Mouse (Mus musculus) CH12.LX (cell line): ENCODE data around the gene Depdc1b. TPM values are rescaled to one million over a fixed set of nuclear protein-coding genes. Genes with fewer than 3 reads are reported as not detected.
A peak's percentile ranks its signal among the peaks of the same experiment; 100 is the strongest.

Experiments
- DNase-seq: peaks from one replicate; pipeline ENCODE4 v3.0.0-alpha.2; 2013; ENCODE audit errors: extremely low read depth
- H3K27ac ChIP-seq: 2 replicates; pipeline ENCODE4 v1.5.1; 2012; ENCODE audit warnings: low read depth, mild to moderate bottlenecking, control low read depth, moderate library complexity; ENCODE audit not compliant: insufficient read depth
- H3K27me3 ChIP-seq: replicated peaks from 2 replicates; pipeline ENCODE3; 2012; ENCODE audit warnings: inconsistent platforms
- H3K36me3 ChIP-seq, 2 experiments: replicated peaks in 1 of 2; 2 replicates each; pipeline versions ENCODE3 to v1.6.1; 2012; ENCODE audit warnings: inconsistent platforms in 1 of 2, low read length in 1 of 2, mild to moderate bottlenecking in 1 of 2, mixed read lengths in 1 of 2, moderate library complexity in 1 of 2; ENCODE audit not compliant: control insufficient read depth in 1 of 2, insufficient read depth in 1 of 2
- H3K4me1 ChIP-seq, 2 experiments: 2 replicates each; pipeline ENCODE4 v1.6.1; 2012; ENCODE audit warnings: inconsistent platforms in 1 of 2, moderate library complexity in 1 of 2; ENCODE audit not compliant: insufficient read depth in 2 of 2, control insufficient read depth in 1 of 2
- H3K4me2 ChIP-seq: 2 replicates; pipeline ENCODE4 v1.6.1; 2012; ENCODE audit warnings: low read depth, mild to moderate bottlenecking, control low read depth; ENCODE audit not compliant: poor library complexity, insufficient read depth, severe bottlenecking
- H3K4me3 ChIP-seq, 3 experiments: fragments of 150-350 bp in 1 of 3; sonication (generic) in 1 of 3; replicated peaks in 1 of 3; 2 replicates each; pipeline versions ENCODE3 to v1.5.1; 2011 to 2012; ENCODE audit warnings: low read depth in 2 of 3, low read length in 2 of 3, mild to moderate bottlenecking in 2 of 3, moderate library complexity in 2 of 3, control low read depth in 1 of 3, improper control_type of control experiment in 1 of 3, inconsistent platforms in 1 of 3, mixed read lengths in 1 of 3; ENCODE audit not compliant: poor library complexity in 1 of 3
- H3K79me2 ChIP-seq: replicated peaks from 2 replicates; pipeline ENCODE4 v1.6.1; 2012; ENCODE audit warnings: mild to moderate bottlenecking, moderate library complexity; ENCODE audit not compliant: control insufficient read depth, poor library complexity, insufficient read depth, severe bottlenecking; ENCODE audit errors: extremely low read depth
- H3K9ac ChIP-seq: 2 replicates; pipeline ENCODE4 v1.6.1; 2012; ENCODE audit warnings: low read depth, mild to moderate bottlenecking, control low read depth, moderate library complexity; ENCODE audit not compliant: insufficient read depth
- H3K9me3 ChIP-seq: replicated peaks from 2 replicates; pipeline ENCODE3; 2012; ENCODE audit warnings: low read length, inconsistent platforms, mixed read lengths
- BHLHE40 ChIP-seq: IDR thresholded peaks from 2 replicates; pipeline ENCODE4 v1.6.1; 2011; ENCODE audit warnings: mild to moderate bottlenecking, low read depth, low read length, improper control_type of control experiment
- CHD1 ChIP-seq: IDR thresholded peaks from 2 replicates; pipeline ENCODE4 v1.6.1; 2012; ENCODE audit warnings: low read depth, low read length, improper control_type of control experiment, inconsistent platforms
- CHD2 ChIP-seq: IDR thresholded peaks from 2 replicates; pipeline ENCODE4 v1.6.1; 2011; ENCODE audit warnings: low read length, improper control_type of control experiment
- CTCF ChIP-seq, 2 experiments: IDR thresholded peaks in 1 of 2; conservative IDR thresholded peaks in 1 of 2; 2 replicates each; pipeline ENCODE4 v1.5.1; 2011 to 2012; ENCODE audit warnings: low read depth in 2 of 2, low read length in 2 of 2, improper control_type of control experiment in 1 of 2, inconsistent platforms in 1 of 2, mild to moderate bottlenecking in 1 of 2, moderate library complexity in 1 of 2
- EP300 ChIP-seq: IDR thresholded peaks from 2 replicates; pipeline ENCODE4 v1.6.1; 2011; ENCODE audit warnings: low read length, improper control_type of control experiment
- ETS1 ChIP-seq: conservative IDR thresholded peaks from 2 replicates; pipeline ENCODE4 v1.6.1; 2012; ENCODE audit warnings: low read depth, mild to moderate bottlenecking, inconsistent platforms, low read length, improper control_type of control experiment, moderate library complexity
- HCFC1 ChIP-seq: IDR thresholded peaks from 2 replicates; pipeline ENCODE4 v1.6.1; 2012; ENCODE audit warnings: low read depth, mild to moderate bottlenecking, inconsistent platforms, low read length, improper control_type of control experiment
- IRF4 ChIP-seq: IDR thresholded peaks from 2 replicates; pipeline ENCODE4 v1.6.1; 2014; ENCODE audit warnings: low read depth, mild to moderate bottlenecking, inconsistent platforms, low read length, improper control_type of control experiment
- JUN ChIP-seq: IDR thresholded peaks from 2 replicates; pipeline ENCODE4 v1.6.1; 2011; ENCODE audit warnings: low read depth, mild to moderate bottlenecking, low read length, improper control_type of control experiment, moderate library complexity; ENCODE audit not compliant: insufficient read depth
- JUND ChIP-seq: conservative IDR thresholded peaks from 2 replicates; pipeline ENCODE4 v1.6.1; 2011; ENCODE audit warnings: low read depth, low read length, improper control_type of control experiment
- KAT2A ChIP-seq: IDR thresholded peaks from 2 replicates; pipeline ENCODE4 v1.6.1; 2012; ENCODE audit warnings: low read length, improper control_type of control experiment, inconsistent platforms; ENCODE audit not compliant: insufficient replicate concordance
- MAFK ChIP-seq: IDR thresholded peaks from 2 replicates; pipeline ENCODE4 v1.6.1; 2011; ENCODE audit warnings: low read length, improper control_type of control experiment; ENCODE audit not compliant: insufficient replicate concordance
- MAX ChIP-seq: IDR thresholded peaks from 2 replicates; pipeline ENCODE4 v1.6.1; 2011; ENCODE audit warnings: low read length, improper control_type of control experiment
- MAZ ChIP-seq: IDR thresholded peaks from 2 replicates; pipeline ENCODE4 v1.6.1; 2012; ENCODE audit warnings: low read depth, mild to moderate bottlenecking, inconsistent platforms, low read length, improper control_type of control experiment, moderate library complexity
- MEF2A ChIP-seq: IDR thresholded peaks from 2 replicates; pipeline ENCODE4 v1.6.1; 2014; ENCODE audit warnings: low read depth, mild to moderate bottlenecking, inconsistent platforms, low read length, improper control_type of control experiment, borderline replicate concordance
- MXI1 ChIP-seq: IDR thresholded peaks from 2 replicates; pipeline ENCODE4 v1.6.1; 2011; ENCODE audit warnings: mild to moderate bottlenecking, low read depth, low read length, improper control_type of control experiment
- MYC ChIP-seq: IDR thresholded peaks from 2 replicates; pipeline ENCODE4 v1.6.1; 2011; ENCODE audit warnings: low read depth, mild to moderate bottlenecking, improper control_type of control experiment, low read length
- NELFE ChIP-seq: IDR thresholded peaks from 2 replicates; pipeline ENCODE4 v1.6.1; 2011; ENCODE audit warnings: low read depth, low read length, improper control_type of control experiment
- NRF1 ChIP-seq: IDR thresholded peaks from 2 replicates; pipeline ENCODE4 v1.6.1; 2014; ENCODE audit warnings: low read depth, mild to moderate bottlenecking, inconsistent platforms, low read length, improper control_type of control experiment, moderate library complexity
- PAX5 ChIP-seq: IDR thresholded peaks from 2 replicates; pipeline ENCODE4 v1.6.1; 2012; ENCODE audit warnings: low read length, inconsistent platforms, mixed read lengths
- RCOR1 ChIP-seq: conservative IDR thresholded peaks from 2 replicates; pipeline ENCODE4 v1.6.1; 2012; ENCODE audit warnings: low read depth, mild to moderate bottlenecking, inconsistent platforms, low read length, improper control_type of control experiment
- SIN3A ChIP-seq: IDR thresholded peaks from 2 replicates; pipeline ENCODE4 v1.6.1; 2012; ENCODE audit warnings: low read length, improper control_type of control experiment, inconsistent platforms
- TBP ChIP-seq: conservative IDR thresholded peaks from 2 replicates; pipeline ENCODE4 v1.6.1; 2011; ENCODE audit warnings: low read depth, low read length, improper control_type of control experiment
- TCF12 ChIP-seq: IDR thresholded peaks from 2 replicates; pipeline ENCODE4 v1.6.1; 2014; ENCODE audit warnings: low read depth, mild to moderate bottlenecking, inconsistent platforms, low read length, improper control_type of control experiment
- UBTF ChIP-seq: IDR thresholded peaks from 2 replicates; pipeline ENCODE4 v1.6.1; 2012; ENCODE audit warnings: low read depth, mild to moderate bottlenecking, inconsistent platforms, low read length, improper control_type of control experiment, moderate library complexity
- USF1 ChIP-seq: IDR thresholded peaks from 2 replicates; pipeline ENCODE4 v1.6.1; 2014; ENCODE audit warnings: low read depth, mild to moderate bottlenecking, inconsistent platforms, low read length, improper control_type of control experiment
- ZKSCAN1 ChIP-seq: IDR thresholded peaks from 2 replicates; pipeline ENCODE4 v1.6.1; 2012; ENCODE audit warnings: low read depth, inconsistent platforms, low read length, improper control_type of control experiment, borderline replicate concordance
- ZMIZ1 ChIP-seq: IDR thresholded peaks from 2 replicates; pipeline ENCODE4 v1.6.1; 2012; ENCODE audit warnings: low read depth, mild to moderate bottlenecking, inconsistent platforms, low read length, improper control_type of control experiment
- ZNF384 ChIP-seq: IDR thresholded peaks from 2 replicates; pipeline ENCODE4 v1.6.1; 2012; ENCODE audit warnings: low read depth, low read length, improper control_type of control experiment, inconsistent platforms
- dilution Hi-C: fragments of 300-500 bp; cut with MboI; formaldehyde crosslinking; loops from 2 replicates; pipeline ENCODE4 v1.14.3; 2020; ENCODE audit warnings: low sequenced_read_pairs; ENCODE audit not compliant: extremely low pct_unique_long_range_greater_than_20kb, extremely low pct_ligation_motif_present
- in situ Hi-C: fragments of 300-500 bp; cut with MboI; formaldehyde crosslinking; loops from 3 replicates; pipeline ENCODE4 v1.14.3; 2019; ENCODE audit warnings: low sequenced_read_pairs, low pct_ligation_motif_present, low pct_unique_long_range_greater_than_20kb, mixed read lengths
- polyA plus RNA-seq: library from polyadenylated mRNA; unstranded; fragments of >175 nt; gene quantifications from 2 replicates; pipeline ENCODE4 v1.2.1, GENCODE M21; 2012; ENCODE audit warnings: low read depth; ENCODE audit not compliant: insufficient read length
- total RNA-seq, 2 experiments: library from RNA; depleted of rRNA; stranded (reverse); fragments of 300-350 nt in 1 of 2; fragments of >200 nt in 1 of 2; gene quantifications; 2 replicates each; pipeline ENCODE4 v1.2.3; 2012 to 2014

The Depdc1b gene
- total and polyA plus RNA-seq, 3 experiments: 11.1 to 17.8 (median 15.7) TPM

GRCm38 (mm10) chr13:108337340-108337739 is 21.2 kb downstream of the Depdc1b start:
- Histone ChIP-seq H3K27ac (peak overlapping the region; percentile 81), H3K9me3 (peaks cover 3% of the 10 kb centered on the region), H3K4me2 (peak overlapping the region; percentile 85), H3K36me3 (peaks cover 3 to 34% of the 10 kb centered on the region in 2 experiments), H3K9ac (peak overlapping the region; percentile 7; the same call in 1 of the 2 replicates), H3K4me1 (peaks cover 13 to 65% of the 10 kb centered on the region in 2 experiments), H3K27me3 (no peaks in the 10 kb centered on the region), H3K79me2 (no peaks in the 10 kb centered on the region; the same call in 1 of the 2 replicates), H3K4me3 (peak overlapping the region in 1 of 3 experiments; percentile 15)
- in situ Hi-C loops (no loop called here), dilution Hi-C loops (no loop called here)
- DNase-seq: peak; percentile 90
- TF ChIP-seq BHLHE40 (peak; percentile 74), JUN (peak; percentile 90), MAFK (no peak; the same call in 1 of the 2 replicates), MAX (peak; percentile 77; the same call in 1 of the 2 replicates), NELFE (0 out of 2 replicates have a peak, but pooled peaks have one; percentile 33), CHD2 (peak; percentile 82), MYC (peak; percentile 85), MAZ (peak; percentile 54; the same call in 1 of the 2 replicates), KAT2A (no peak), USF1 (no peak), TCF12 (peak; percentile 99), ZNF384 (0 out of 2 replicates have a peak, but pooled peaks have one; percentile 18), ZKSCAN1 (no peak), JUND (peak; percentile 92), MXI1 (0 out of 2 replicates have a peak, but pooled peaks have one; percentile 41), SIN3A (peak; percentile 71), CHD1 (no peak), NRF1 (0 out of 2 replicates have a peak, but pooled peaks have one; percentile 18), IRF4 (peak; percentile 97), TBP (peak; percentile 69), ETS1 (peak; percentile 86), MEF2A (peak; percentile 92), EP300 (peak; percentile 99), ZMIZ1 (peak; percentile 59; the same call in 1 of the 2 replicates), UBTF (no peak), CTCF (conservative IDR thresholded peaks at IDR 0.05 in 1 of 2, IDR thresholded peaks at IDR 0.05 in 1 of 2; ENCODE audit: low read depth in 2 of 2, low read length in 2 of 2) (no peak), HCFC1 (peak; percentile 39; the same call in 1 of the 2 replicates), PAX5 (no peak), RCOR1 (peak; percentile 98)
